Mouse (Mus musculus): ENCODE data around the gene Txk.

GRCm38 (mm10) chr5:72750226-72750625 lies 2.4 kb downstream of the Txk start:
- TF ChIP-seq GATA1 (IDR thresholded peaks at IDR 0.05; ENCODE audit: borderline replicate concordance, low read length), result no peak
- no peak for TF ChIP-seq CTCF (IDR thresholded peaks at IDR 0.05; ENCODE audit: low read depth, low read length)
- TF ChIP-seq POLR2AphosphoS5 (IDR thresholded peaks at IDR 0.05; ENCODE audit: insufficient replicate concordance, low read depth, low read length), result no peak
- no peak for TF ChIP-seq TAL1 (conservative IDR thresholded peaks at IDR 0.05; ENCODE audit: low read depth, low read length)

All from G1E (cell line).